Mouse (Mus musculus): ENCODE data around the gene Grm3.

The Grm3 gene

GRCm38 (mm10) chr5:9623095-9623459 is 101.9 kb downstream of the Grm3 start:
- no peak for DNase-seq (ENCODE audit: low spot score in 2 of 2)

- DNase-seq (ENCODE audit: low spot score in 2 of 2): no peak
Observed at GRCm38 (mm10) chr5:9622264-9623094, 102.5 kb downstream of the Grm3 start.

GRCm38 (mm10) chr5:9621417-9622067 is 103.4 kb downstream of the Grm3 start:
- no peak for DNase-seq (ENCODE audit: low spot score in 2 of 2)

DNA sequence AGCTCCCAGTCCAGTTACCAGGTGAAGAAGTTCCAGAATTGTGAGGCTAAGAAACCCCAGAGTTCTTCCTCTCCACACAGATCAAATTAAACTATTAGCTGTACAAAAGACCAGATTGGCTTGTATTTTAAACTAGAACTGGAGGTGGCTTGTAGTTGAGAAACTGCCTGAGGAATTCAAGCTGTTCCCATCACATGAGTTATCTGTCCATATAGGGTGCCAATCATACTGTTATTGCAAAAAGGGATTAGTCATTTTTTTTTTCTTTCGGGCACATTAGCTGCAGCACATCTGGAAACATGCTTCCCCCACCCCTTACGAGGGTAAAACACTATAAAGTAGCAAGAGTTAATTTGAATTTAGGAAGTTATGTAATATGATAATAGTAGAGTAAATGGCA is 145.9 kb downstream of the Grm3 start:
- no peak for DNase-seq (ENCODE audit: low spot score in 2 of 2)

- no peak for DNase-seq (ENCODE audit: low spot score in 2 of 2)
Observed at GRCm38 (mm10) chr5:9578571-9578970, 146.4 kb downstream of the Grm3 start.

DNA sequence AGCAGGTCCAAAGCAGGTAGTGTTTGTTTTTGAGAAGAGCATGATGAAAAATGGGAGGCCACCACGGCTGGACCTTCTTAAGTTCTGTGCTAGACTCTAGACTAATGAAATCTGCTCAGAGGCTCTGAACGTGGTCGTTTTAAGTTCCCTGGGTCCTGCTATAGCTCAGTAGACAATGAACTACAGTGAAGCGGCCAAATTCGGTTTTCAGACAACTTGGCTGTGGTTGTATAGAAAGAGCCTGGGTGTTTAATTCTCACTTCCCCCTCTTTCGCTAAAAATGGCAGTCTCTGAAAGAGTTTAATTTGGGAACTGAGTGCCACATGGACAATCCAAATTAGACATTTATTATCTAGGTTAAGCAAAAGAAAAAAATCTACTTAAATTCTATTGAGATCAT is 154.0 kb downstream of the Grm3 start:
- no peak for DNase-seq (ENCODE audit: low spot score in 2 of 2)

- DNase-seq (ENCODE audit: low spot score in 2 of 2): no peak
Observed at GRCm38 (mm10) chr5:9557706-9558105, 167.3 kb downstream of the Grm3 start.

- DNase-seq (ENCODE audit: low spot score in 2 of 2): no peak
Observed at GRCm38 (mm10) chr5:9540822-9541557, 184.0 kb downstream of the Grm3 start.

- no peak for DNase-seq (ENCODE audit: low spot score in 2 of 2)
Observed at GRCm38 (mm10) chr5:9525507-9525906, 199.5 kb downstream of the Grm3 start.

DNA sequence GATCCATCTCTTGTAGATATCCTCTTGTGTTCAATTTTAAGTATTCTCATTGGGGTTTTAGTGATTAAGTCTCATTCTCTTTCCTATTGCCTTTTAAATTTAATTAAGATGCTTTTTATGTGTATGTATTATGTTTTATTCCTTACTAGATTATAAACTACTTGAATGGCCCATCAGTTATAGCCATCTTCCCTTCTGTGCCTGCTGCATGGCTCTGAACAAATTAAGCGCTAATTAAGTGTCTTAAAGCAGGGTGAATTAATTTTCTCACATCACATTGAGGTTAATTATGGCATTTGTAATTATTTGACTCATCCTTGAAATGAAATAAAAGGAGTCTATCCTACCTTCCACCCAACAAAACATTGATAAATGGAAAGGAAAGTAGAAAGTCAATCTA is 213.9 kb downstream of the Grm3 start:
- DNase-seq (ENCODE audit: low spot score in 2 of 2): no peak

- DNase-seq (ENCODE audit: low spot score in 2 of 2): no peak
Observed at GRCm38 (mm10) chr5:9497235-9497634, 227.7 kb downstream of the Grm3 start.

- no peak for DNase-seq (ENCODE audit: low spot score in 2 of 2)
Observed at GRCm38 (mm10) chr5:9495456-9495855, 229.5 kb downstream of the Grm3 start.

- DNase-seq (ENCODE audit: low spot score in 2 of 2): no peak
Observed at GRCm38 (mm10) chr5:9477587-9477986, 247.4 kb downstream of the Grm3 start.

DNA sequence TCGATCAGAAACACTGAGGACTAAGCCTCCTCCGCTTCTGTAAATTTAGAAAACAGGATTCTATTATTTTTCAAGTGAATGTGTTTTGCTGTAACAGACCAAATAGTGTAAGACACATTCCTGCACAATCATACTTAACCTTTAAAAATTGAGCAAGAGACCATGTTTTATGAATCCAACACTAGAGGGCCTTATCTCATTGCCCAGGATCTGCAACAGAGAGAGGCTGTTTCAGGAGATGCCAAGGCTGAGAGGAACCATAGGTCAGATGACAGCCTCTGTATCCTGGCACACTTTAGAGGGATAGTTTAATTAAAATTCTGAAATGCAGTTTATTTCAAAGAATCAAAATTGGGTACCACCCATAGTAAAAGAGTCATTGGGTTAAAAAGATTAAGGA is 271.7 kb downstream of the Grm3 start:
- DNase-seq (ENCODE audit: low spot score in 2 of 2): no peak

DNA sequence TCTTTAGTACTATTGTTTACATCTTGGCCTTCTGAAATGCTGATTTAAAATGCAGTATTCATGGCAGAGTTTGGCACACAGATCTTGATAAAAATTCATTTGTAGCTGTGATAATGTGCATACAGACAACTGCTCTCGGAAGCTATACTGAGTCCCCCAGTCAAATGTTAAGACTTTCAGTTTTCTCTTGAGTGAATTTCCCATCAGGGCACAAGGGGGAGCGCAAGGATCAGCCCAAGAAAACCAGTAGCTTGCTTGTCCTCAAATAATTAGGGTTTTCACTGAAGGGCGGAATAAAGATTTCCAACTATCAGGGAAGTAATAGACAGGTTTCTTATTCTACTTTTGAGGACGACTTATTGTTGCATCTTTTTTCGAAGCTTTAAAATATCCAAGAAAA is 275.4 kb downstream of the Grm3 start:
- no peak for DNase-seq (ENCODE audit: low spot score in 2 of 2)

- no peak for DNase-seq (ENCODE audit: low spot score in 2 of 2)
Observed at GRCm38 (mm10) chr5:9448931-9449330, 276.0 kb downstream of the Grm3 start.

GRCm38 (mm10) chr5:9446146-9446545 is 278.8 kb downstream of the Grm3 start:
- DNase-seq (ENCODE audit: low spot score in 2 of 2): no peak

Data from spleen, postnatal 14 days (tissue).